Mouse (Mus musculus) cortical plate, adult 2 months (tissue): ENCODE measurements around the gene Ngfr.

Experiments
- CTCF ChIP-seq: fragments of 200-500 bp; IDR thresholded peaks from 2 replicates; pipeline ENCODE4 v1.5.1; 2011; ENCODE audit warnings: mild to moderate bottlenecking, control low read depth, low read length; ENCODE audit not compliant: insufficient read depth; ENCODE audit errors: extremely low read depth
- POLR2A ChIP-seq: fragments of 200-500 bp; IDR thresholded peaks from 2 replicates; pipeline ENCODE4 v1.6.1; 2011; ENCODE audit warnings: mild to moderate bottlenecking, low read length, control low read depth; ENCODE audit not compliant: insufficient read depth; ENCODE audit errors: extremely low read depth

DNA sequence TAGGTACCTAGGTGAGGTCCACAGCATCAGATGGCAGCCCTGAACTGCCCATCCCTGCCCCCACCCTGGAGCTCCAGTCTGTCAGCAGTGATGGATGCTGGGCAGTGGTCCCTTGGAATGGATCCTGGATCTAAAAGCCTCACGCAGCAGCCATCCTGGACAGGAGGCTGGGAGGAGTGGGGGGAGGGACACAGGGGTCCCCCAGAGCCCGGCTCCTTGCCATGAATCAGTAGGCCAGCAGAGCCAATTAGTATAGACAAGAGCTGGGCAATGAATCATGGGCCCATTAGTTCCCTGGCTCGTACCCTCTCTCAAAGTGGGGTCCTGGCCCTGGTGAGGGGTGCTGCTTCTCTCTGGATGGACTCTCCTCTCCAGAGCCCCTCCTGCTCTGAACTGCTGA is 31.5 kb upstream of the Ngfr start:
- no peak for TF ChIP-seq CTCF
- TF ChIP-seq POLR2A: no peak
